Mouse (Mus musculus) telencephalon, adult 2 months (tissue): ENCODE results near the gene Dnaaf3.
"Not testable (repeated sequence)": the region's sequence is repeated elsewhere in the genome, so short reads cannot be mapped to it uniquely, and the experiment has no call there.

ENCODE experiments used
- DNase-seq: peaks from one replicate; pipeline ENCODE4 v3.0.0-alpha.2; 2011; ENCODE audit warnings: low read depth, low spot score

The Dnaaf3 gene

DNA sequence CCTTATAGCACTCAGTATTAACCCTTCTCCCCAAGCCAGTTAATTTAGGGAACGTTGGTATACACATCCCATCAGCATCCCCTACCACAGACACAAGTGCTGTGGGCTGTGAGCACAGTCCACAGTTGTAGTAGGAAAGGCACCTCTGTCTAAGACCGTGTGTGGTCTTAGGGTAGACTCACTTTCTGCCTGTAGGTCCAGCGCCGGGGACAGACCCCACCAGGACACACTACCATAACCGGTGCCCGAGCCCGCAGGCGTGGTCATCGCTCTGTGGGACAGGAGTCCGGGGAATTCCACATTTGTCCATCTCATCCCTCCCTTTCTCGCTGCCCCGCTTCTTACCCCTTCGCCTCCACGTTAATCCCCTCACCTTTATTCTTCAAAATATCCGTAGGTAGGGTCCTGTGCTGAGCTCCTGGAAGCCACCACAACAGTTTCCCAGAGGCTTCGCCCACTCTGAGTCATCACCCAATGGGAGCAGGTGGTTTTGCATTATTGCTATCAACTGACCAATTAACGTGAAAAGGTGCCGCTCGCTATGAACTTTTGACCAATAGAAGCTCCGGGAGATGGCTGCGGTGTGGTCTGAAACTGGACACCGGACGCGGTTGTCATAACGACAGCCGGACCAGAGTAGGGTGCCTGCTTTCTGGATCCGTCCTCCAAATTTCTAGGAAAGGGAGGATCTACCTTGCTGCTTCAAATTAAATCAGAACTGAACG is at the start of gene Dnaaf3:
Gene Dnaaf3 (minus strand): TSS at position 449 of the 725 bp plus-strand sequence.
- DNase-seq = no peak

DNA sequence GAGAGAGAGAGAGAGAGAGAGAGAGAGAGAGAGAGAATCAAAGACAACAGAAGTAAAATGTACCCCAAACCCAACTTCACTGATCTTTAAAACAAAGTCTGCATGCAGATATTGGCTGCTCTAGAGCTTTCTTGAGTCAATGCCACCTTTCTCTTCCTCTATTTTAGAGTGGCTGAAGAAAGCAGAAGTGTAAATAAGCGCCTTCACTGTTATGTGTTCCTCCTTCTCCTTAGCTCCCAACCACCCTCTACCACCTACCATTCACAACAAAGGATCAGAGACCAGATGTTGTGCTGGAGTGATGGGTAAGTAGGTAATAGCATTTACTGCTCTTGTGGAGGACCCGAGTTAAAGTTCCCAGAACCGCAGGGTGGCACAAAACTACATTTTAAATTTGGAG is 49.2 kb upstream of the Dnaaf3 start:
- DNase-seq = not testable (repeated sequence)

DNA sequence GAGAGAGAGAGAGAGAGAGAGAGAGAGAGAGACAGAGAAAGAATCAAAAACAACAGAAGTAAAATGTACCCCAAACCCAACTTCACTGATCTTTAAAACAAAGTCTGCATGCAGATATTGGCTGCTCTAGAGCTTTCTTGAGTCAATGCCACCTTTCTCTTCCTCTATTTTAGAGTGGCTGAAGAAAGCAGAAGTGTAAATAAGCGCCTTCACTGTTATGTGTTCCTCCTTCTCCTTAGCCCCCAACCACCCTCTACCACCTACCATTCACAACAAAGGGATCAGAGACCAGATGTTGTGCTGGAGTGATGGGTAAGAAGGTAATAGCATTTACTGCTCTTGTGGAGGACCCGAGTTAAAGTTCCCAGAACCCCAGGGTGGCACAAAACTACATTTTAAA is 40.1 kb upstream of the Dnaaf3 start:
- DNase-seq = not testable (repeated sequence)

DNA sequence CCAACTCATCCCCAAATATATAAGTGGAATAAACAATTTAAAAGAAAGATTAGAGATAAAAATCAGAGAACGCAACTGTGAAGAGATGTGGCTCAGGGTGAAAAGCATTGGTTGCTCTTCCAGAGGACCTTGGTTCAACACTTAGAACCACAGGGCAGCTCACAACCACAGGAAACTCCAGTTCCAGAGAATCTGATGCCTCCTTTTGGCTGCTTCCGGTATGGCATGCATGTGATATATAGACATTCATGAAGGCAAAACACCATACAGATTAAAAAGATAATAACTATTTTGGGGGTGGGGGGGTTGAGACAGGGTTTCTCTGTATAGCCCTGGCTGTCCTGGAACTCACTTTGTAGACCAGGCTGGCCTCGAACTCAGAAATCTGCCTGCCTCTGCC is 30.4 kb upstream of the Dnaaf3 start:
- DNase-seq = no peak

DNA sequence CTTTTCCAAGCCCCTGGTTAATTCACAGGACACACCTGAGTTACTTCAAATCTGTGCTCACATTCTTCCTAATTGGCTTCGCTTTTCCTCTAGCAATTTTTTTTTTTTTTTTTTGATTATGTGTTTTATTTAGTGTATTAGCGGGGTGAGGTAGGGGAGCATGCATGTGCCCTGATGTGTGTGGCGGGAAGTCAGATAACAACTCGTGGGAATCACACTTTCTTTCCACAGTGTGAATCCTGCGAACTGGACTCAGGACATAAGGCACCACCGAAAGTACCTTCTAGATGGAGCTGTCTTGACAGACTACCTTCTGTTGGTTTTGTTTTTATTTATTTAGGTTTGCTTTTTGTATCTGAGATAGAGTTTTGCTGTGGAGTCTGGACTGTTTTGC is 24.9 kb upstream of the Dnaaf3 start:
- no peak for DNase-seq

DNA sequence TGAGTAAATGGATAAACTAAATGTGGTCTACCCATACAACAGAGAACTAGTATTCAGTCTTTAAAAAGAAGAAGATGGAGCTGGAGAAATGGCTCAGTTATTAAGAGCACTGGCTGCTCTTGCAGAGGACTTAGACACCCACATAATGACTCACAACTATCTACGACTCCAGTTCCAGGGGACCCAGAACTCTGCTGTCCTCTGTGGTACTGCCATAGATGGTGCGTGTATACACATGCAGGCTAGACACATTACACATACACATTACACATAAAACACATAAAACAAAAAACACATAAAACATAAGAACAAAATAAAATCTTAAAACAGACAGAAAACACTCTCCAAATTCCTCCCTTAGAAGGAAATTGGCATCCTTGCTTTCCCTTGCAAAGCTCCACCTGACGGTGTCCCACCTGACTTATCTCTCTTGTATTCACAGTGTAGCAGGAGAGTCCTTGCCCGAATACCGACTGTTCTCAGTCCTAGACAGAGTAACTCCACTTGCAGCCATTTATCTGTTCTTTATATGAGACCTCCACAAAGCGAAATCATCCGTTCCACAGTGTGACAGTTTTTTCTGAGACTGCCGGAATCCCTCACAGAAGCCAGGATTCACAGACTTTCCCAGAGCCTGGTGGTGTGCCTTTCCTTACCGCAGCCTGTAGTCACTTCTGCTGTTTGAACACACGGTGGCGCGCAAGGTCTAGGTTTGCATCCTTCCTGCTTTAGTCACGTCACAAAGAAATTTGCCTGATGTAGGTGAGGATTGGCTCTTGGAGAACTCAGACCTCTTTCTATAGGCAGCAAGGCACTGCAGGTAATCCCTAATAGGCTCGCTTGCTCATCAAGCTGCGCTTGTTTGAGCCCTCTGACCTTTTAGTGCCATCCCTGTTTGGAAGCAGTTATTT is 24.3 kb upstream of the Dnaaf3 start:
- peak; percentile 93 for DNase-seq

DNA sequence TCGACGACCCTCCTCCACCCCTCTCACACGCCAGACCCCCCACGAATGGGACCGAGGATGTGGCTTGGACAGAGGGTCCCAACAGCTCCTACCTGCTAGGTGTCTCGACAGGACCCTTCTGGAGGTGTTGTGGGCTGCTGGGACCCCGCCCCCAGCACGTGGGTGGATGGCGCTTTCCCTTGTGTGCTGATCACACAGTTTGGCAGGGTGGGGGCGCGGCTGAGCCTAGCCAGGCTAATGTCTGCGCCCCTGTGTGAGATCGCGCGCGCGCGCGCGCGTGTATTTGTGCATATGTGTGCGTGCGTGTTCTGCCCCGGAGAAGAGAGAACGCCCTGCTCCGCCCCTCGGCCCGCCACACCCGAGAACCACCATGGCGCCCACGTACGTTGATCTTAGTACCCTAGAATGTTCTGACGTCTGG is 15.0 kb upstream of the Dnaaf3 start, which contains the start of gene Syt5:
Gene Syt5 (minus strand): TSS at position 321 of the 421 bp plus-strand sequence.
- peak; percentile 66 for DNase-seq

DNA sequence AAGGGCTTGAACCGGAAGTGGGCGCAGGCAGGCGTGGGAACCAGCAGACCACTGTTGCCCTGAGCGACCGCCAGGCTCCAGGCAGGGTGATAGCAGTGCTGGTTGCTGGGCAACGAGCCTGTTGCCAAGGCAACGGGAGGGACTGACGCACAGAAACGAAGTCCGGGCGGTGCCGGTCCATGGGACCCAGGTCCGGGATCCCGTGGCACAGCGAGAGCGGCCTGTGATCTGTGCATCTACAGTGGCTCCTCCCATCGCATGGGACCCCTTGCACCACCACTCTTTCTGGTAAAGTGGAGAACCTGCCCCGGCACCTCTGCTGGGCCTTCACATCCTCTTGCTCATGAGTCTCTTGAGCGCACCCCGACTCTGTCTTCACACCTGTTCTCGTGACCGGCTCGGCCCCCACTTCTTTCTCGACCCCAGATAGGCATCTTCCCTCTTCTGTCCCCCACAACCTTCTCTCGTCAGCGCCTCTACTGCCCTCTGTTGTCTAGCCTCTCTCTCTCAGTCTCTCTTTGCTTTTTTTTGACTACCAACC is 14.4 kb upstream of the Dnaaf3 start:
- DNase-seq = peak; percentile 95

DNA sequence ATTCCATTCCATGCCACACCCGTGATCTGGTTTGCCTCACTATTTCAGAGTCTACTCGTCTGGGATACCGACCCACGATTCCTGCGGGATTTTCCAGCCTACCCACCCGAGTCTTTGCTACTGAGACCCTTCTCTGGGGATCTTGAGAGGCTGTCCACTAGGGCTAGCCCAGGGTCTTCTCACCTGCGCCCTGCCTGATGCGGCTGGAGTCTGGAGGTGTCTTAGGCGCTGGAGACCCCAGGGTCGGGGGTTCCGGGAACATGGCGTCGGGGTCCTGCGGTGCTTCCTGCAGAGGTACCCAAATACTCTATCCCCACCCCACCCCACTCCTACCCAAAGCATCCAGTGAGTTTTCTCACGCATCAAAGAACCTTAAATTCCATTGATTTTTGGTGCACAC is 13.8 kb upstream of the Dnaaf3 start:
- DNase-seq = no peak

DNA sequence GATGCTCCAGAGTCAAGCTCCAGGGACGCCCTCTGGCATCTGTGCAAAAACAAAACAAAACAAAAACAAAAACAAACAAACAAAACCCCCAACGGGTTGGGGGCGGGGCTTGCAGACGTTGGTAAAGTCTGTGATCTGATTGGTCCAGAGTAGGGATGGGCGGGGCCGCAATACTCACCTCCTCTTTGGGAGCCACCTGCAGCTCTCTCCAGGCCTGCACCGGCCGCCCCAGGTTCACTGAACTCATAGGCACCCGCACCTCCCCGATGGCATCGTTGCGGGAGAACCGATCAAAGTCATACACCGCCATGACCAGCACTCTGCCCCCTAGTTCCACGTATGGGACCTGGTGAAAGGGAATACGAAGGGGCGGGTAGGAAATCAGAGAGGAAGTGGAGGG is 9.8 kb upstream of the Dnaaf3 start:
- DNase-seq = no peak

DNA sequence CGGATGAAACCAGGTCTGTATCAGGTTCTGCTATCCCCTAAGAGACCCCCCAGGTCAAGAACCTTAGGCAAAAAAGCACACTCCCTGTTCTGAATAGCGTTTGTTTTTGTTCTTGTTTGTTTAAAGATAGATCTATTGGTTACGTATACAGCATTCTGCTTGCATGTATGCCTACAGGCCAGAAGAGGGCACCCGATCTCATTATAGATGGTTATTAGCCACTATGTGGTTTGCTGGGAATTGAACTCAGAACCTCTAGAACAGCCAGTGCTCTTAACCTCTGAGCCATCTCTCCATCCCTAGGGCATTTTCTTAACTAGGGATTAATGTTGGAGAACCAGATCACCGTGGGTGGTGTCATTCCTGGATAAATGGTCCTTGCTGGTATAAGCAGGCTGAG is 9.1 kb upstream of the Dnaaf3 start:
- DNase-seq = no peak

DNA sequence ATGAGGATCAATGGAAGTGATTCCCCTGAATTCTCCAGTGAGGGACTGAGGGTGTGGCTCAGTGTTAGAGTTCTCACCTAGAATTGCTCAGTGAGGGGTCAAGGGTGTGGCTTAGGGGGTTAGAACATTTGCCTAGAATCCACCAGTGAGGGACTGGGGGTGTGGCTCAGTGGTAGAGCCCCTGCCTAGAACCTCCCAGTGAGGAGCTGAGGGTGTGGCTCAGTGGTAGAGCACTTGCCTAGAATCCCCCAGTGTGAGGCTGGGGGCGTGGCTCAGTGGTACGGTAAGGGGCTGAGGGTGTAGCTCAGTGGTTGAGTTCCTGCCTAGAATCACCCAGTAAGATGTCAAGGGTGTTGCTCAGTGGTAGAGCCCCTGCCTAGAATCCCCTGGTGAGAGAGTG is 6.8 kb upstream of the Dnaaf3 start:
- no peak for DNase-seq

DNA sequence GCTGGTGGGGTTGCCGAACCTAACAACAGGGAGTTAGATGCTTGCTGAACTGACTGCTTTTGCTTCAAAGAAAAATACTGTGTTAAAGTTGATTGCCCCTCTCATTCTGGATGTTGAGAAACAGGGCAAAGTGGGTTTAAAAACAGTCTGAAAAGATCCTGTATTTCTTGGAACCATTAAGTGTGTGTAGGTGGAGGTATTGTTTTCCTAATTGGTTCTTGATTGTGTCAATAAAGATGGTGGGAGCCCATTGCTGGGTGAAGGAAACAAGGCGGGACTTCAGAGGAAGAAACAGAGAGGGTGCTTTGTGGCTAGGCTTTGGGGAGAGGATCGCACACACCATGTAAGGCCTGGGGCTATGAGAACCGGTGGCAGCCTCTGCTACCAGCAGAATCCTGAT is 4.9 kb upstream of the Dnaaf3 start:
- DNase-seq = no peak

DNA sequence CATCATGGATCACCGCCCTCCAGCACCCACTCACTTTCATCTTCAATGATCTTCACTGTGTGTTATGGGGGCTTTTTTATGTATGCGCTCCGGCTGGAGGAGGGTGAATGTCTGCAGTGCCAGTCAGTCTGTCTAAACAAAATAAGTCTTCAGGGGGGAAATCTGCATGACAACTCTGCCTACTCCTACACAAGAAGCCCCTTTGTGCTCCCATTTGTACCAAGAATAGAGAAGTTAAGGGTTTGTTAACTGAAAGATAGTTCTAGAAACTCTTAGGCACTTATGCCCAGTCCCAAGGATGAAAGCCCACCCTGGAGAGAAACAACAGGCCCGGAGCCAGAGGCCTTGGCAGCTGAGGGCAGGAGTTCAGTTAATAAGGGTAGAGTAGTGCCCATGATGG is 4.1 kb upstream of the Dnaaf3 start:
- DNase-seq = no peak

DNA sequence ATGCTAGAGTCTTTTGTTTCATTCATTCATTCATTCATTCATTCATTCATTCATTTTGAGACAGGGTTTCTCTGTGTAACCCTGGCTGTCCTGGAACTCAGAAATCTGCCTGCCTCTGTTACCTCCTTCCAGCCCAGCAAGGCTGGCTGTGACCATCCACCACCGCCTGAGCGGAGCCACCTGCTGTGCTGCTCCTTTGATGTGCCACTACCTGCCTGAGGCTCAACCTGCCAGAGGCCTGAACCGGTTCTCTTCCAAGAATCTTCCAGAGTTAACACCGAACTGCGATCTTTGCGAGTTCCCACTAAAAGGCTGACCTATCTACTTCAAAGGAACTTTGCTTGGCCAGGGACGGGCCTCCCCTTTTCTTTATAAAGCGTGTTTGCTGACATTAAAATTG is 2.1 kb downstream of the Dnaaf3 start:
- not testable (repeated sequence) for DNase-seq

DNA sequence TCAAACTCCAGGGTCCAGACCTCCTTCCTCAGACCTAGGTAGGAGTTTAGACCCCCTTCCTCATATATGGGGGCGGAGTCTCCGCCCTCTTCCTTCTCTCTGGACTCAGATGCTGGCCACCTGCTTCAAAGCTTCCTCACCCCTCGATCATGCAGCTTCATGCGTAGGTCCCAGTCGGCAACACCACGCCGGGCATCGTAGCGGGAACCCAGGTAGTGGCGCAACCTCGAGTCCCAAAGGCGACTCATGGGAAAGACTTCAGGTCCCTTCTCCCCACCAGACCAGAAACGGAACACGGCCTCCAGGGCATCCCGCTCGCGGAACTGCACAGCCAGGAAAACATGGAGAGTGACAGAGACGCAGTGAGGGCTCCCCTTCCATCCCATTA is 5.0 kb downstream of the Dnaaf3 start:
- no peak for DNase-seq

DNA sequence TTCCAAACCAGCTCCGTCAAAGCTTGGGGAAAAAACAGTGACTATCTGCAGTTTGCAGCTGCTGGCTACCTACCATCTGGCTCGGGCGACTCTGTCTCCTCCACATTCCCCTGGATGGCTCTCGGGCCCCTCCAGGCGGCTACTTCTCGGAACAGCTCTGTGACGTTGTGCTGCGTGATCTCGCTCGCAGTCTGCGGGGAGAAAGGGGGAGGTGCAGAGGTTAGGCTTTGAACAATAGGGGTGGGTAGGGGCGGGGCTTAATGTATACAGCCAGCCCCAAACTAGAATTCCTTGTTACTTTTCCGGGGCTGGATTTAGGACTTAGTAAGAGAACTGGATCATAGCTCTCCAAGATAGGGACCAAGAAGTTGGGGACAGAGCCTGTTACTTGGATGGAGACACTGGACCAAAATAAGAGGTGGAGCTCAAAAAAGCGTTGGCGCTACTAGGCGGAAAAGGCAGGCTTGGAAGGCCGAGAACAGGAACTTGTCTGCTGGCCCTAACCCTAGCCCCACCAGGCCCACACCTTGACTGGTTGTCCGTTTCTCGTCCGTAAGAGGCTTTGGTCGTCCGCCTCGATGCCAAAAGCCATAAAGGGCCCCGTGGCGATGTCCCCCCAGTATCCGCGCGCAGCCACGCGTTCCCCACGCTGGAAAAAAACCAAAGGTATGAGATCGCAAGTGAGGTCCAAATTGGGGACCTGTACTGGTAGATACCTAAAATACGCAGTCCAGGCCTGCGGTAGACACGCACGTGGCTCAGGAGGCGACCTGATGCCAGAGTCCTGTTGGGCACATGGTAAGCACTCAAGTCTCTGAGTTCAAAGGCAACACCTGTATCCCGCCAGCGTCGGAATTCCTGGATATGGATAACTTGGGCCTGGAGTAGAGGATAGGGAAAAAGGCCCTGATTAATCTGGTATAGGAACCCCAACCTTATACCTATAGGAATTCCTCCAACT is 5.6 kb downstream of the Dnaaf3 start:
- DNase-seq = peak; percentile 72

DNA sequence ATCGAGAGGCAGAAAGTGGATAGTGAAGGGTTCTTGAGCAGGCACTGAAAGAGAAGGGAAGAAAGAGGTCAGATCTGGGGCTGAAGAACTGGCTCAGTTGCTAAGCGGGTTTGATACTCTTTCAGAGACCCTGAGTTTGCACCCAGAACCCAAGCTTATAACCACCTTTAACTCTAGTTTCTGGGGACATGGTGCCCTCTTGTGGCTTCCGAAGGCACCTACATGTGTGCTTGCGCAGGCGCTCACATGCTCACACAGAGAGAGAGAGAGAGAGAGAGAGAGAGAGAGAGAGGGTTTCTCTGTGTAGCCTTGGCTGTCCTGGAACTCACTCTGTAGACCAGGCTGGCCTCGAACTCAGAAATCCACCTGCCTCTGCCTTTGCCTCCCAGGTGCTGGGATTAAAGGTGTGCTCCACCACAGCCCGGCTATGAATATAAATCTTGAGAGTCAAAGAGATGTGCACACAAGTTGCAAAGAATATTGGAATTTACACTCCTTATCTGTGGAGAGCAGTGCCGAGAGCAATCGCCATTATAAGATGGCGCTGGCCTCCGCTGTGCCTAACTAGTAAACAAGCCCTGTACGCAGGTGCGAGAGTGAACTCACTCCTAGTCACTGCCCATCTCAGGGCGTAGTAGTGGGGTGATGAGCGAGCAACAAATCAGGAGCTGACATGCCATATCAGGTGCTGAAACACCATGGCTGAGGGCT is 7.9 kb downstream of the Dnaaf3 start, which contains the start of gene Tnni3:
Gene Tnni3 (minus strand): TSS at position 18 of the 711 bp plus-strand sequence.
- DNase-seq = peak; percentile 41

DNA sequence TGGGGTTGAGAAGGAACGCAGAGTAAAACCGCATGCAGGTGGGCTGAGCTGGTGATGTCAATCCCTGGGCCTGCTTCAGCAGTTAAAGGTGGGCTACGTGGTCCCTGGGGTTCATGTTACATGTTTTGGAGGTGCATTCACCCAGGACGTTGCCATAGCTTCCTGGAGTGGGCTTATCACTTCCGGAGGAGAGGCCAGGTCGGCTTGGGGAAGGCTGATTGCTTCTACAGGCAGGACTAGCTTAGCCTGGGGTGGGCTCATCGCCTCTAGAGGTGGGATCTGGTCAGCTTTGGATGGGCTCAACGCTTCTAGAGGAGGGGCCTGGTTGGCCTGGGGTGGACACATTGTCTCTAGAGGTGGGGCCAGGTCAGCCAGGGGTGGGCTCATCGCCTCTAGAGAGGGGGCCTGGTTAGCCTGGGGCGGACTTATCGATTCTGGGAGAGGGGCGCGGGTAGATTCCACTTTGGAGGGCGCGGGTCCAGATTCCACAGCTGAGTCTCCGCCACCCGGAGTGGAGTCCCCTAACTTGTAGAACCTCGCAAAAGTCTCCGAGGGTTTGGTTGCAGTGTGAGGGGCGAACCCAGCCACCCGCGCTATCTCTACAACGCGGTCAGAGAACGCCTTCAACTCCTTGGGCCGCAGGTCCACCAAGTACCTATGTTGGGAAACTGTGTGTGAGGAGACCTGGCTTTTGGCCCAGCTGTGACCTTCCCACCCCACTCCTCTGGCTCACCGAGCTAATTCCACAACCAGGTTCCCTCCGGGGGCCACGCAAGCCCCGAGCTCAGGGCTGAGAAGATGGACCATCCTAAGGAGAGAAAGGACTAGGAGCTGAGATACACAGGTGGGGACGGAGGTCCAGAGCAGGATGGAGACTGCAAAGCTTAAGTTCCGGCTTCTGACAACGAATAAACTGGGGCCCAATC is 8.8 kb downstream of the Dnaaf3 start:
- DNase-seq = no peak

DNA sequence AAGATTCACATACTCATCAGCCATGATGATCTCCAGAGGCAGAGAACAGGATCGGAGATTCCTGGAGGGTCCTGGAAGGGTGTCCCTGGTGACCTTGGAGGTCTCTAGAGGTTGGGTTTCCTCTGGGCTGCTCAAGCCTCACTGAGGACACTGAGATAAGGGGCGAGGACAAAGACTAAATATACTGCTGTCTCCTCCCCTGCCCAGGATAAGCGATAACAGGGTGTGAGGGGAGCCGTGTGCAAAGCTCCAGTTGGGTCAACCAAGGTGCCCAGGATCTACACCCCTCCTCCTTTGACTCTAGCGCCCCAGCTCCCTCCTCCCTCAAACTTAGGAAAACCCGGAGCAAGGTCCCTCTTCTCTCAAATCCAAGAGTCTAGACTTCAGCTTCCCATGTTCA is 10.0 kb downstream of the Dnaaf3 start:
- DNase-seq = no peak
